Mouse (Mus musculus): Measurements from ENCODE around the gene Tnfrsf13c. TPM values are rescaled to one million over a fixed set of nuclear protein-coding genes. Genes with fewer than 3 reads are reported as not detected.

Gene Tnfrsf13c
- total RNA-seq, 4 experiments from 2014 or later, result 0.45 to 0.92 TPM; not detected in 2

GRCm38 (mm10) chr15:82229542-82230045 is 5.4 kb upstream of the Tnfrsf13c start:
- DNase-seq, result no peak

- DNase-seq, result no peak
Observed at GRCm38 (mm10) chr15:82225769-82226168, 1.6 kb upstream of the Tnfrsf13c start.

GRCm38 (mm10) chr15:82224602-82225215 is 540 bp upstream of the Tnfrsf13c start:
- DNase-seq, result no peak

- DNase-seq, result no peak
Observed at GRCm38 (mm10) chr15:82223251-82223650, 918 bp downstream of the Tnfrsf13c start.

- no peak for DNase-seq
Observed at GRCm38 (mm10) chr15:82221104-82221860, 2.9 kb downstream of the Tnfrsf13c start.

GRCm38 (mm10) chr15:82220003-82220675 is 4.0 kb downstream of the Tnfrsf13c start:
- no peak for DNase-seq

- DNase-seq, result no peak
Observed at GRCm38 (mm10) chr15:82218778-82219666, 5.1 kb downstream of the Tnfrsf13c start.

GRCm38 (mm10) chr15:82217980-82218379 is 6.2 kb downstream of the Tnfrsf13c start:
- DNase-seq, result no peak

- no peak for DNase-seq
Observed at GRCm38 (mm10) chr15:82217039-82217438, 7.1 kb downstream of the Tnfrsf13c start.

GRCm38 (mm10) chr15:82216142-82216827 is 7.9 kb downstream of the Tnfrsf13c start:
- DNase-seq, result no peak

- no peak for DNase-seq
Observed at GRCm38 (mm10) chr15:82215332-82216046, 8.7 kb downstream of the Tnfrsf13c start.

- DNase-seq, result no peak
Observed at GRCm38 (mm10) chr15:82213222-82213621, 10.9 kb downstream of the Tnfrsf13c start.

GRCm38 (mm10) chr15:82212752-82213063 is 11.5 kb downstream of the Tnfrsf13c start, which contains the start of gene Shisa8:
Gene Shisa8, minus strand, starts transcription at chr15:82212815.
- no peak for DNase-seq

- DNase-seq, result no peak
Observed at GRCm38 (mm10) chr15:82211911-82212751, 12.0 kb downstream of the Tnfrsf13c start.

GRCm38 (mm10) chr15:82211281-82211680 is 12.9 kb downstream of the Tnfrsf13c start:
- DNase-seq, result no peak

GRCm38 (mm10) chr15:82210801-82211200 is 13.4 kb downstream of the Tnfrsf13c start:
- no peak for DNase-seq

GRCm38 (mm10) chr15:82209295-82210050 is 14.7 kb downstream of the Tnfrsf13c start:
- DNase-seq, result no peak

- DNase-seq, result no peak
Observed at GRCm38 (mm10) chr15:82208307-82208706, 15.9 kb downstream of the Tnfrsf13c start.
